In genomic region chr7:127228615-127229303, GRCm38 (mm10) we compare ENCODE assay signal across 8 mouse cellular contexts. TPM values are rescaled to one million over a fixed set of nuclear protein-coding genes. Genes with fewer than 3 reads are reported as not detected.
DNase-seq lines count a peak whose midpoint lies in the region; ATAC-seq lines count a peak whose summit lies in the region.

No protein-coding gene starts in this region.

- DNase-seq in adrenal gland, adult (ENCODE audit: inconsistent age in 2 of 2, low spot score in 1 of 2), result peak; percentile 79 to 91
- no peak for DNase-seq in adrenal gland, adult 8-10 months
- DNase-seq in NIH3T3 (ENCODE audit: low read depth), result peak; percentile 88
- DNase-seq in cerebellum, postnatal 14 days, result peak; percentile 91 to 94
- DNase-seq in gastrocnemius, postnatal 36 days, result peak; percentile 63 to 75
- peak; percentile 75 to 87 for DNase-seq in layer of hippocampus, postnatal 14 days (ENCODE audit: low spot score in 2 of 2)
- DNase-seq in spleen, adult 12 weeks (ENCODE audit: low spot score), result peak; percentile 80

- ATAC-seq in megakaryocyte, adult 5-6 weeks (ENCODE audit: poor library complexity, severe bottlenecking), result peak; percentile 73

- intact Hi-C loops in gastrocnemius, postnatal 36 days (cut with DNase I), result no loop called here

RNA-seq across cellular contexts. Expression of gene Zfp553, which starts 4.1 kb away (rescaled TPM):
- total RNA-seq in adrenal gland, adult 8-10 months (2022), result 10 to 100 TPM; 11.6 to 19.5 (median 15.0) TPM
- 1 to 10 TPM; 3.6 to 4.2 TPM for total RNA-seq in gastrocnemius, postnatal 36 days (2021)
- 10 to 100 TPM; 17.8 to 18.1 TPM for total RNA-seq in layer of hippocampus, postnatal 14 days (2021)
- total RNA-seq in megakaryocyte, adult 5-6 weeks (2015), result 2.9 and 3.1 TPM in 2 replicates
- total RNA-seq in megakaryocyte, adult 5-6 weeks (2017), result 5.9 and 9.7 TPM in 2 replicates

RNA-seq across cellular contexts. Expression of gene Sept1, which starts 4.2 kb away (rescaled TPM):
- total RNA-seq in adrenal gland, adult 8-10 months (2022), result 10 to 100 TPM in 2 of 4 experiments, 1 to 10 TPM in 2; 9.1 to 11.2 (median 10.3) TPM
- 1 to 10 TPM; 1.4 to 2.4 TPM for total RNA-seq in gastrocnemius, postnatal 36 days (2021)
- total RNA-seq in layer of hippocampus, postnatal 14 days (2021), result 1 to 10 TPM; 6.9 to 8.6 TPM
- 36.2 and 36.8 TPM in 2 replicates for total RNA-seq in megakaryocyte, adult 5-6 weeks (2015)
- total RNA-seq in megakaryocyte, adult 5-6 weeks (2017), result 31.2 and 42.7 TPM in 2 replicates

RNA-seq across cellular contexts. Expression of gene Zfp771, which starts 15.3 kb away (rescaled TPM):
- total RNA-seq in adrenal gland, adult 8-10 months (2022), result 10 to 100 TPM; 32.9 to 46.1 (median 39.7) TPM
- 10 to 100 TPM; 16.4 to 16.8 TPM for total RNA-seq in gastrocnemius, postnatal 36 days (2021)
- 10 to 100 TPM; 55.5 to 57.2 TPM for total RNA-seq in layer of hippocampus, postnatal 14 days (2021)
- 0.96 and 1.8 TPM in 2 replicates for total RNA-seq in megakaryocyte, adult 5-6 weeks (2015)
- 0.28 and 0.73 TPM in 2 replicates for total RNA-seq in megakaryocyte, adult 5-6 weeks (2017)

RNA-seq across cellular contexts. Expression of gene Mylpf, which starts 20.1 kb away (rescaled TPM):
- total RNA-seq in adrenal gland, adult 8-10 months (2022), result 1 to 10 TPM; 2.8 to 6.2 (median 3.7) TPM
- total RNA-seq in gastrocnemius, postnatal 36 days (2021), result over 10,000 TPM; 37,212 to 46,634 TPM
- 1 to 10 TPM; 1.0 to 1.5 TPM for total RNA-seq in layer of hippocampus, postnatal 14 days (2021)
- 5.0 and 6.0 TPM in 2 replicates for total RNA-seq in megakaryocyte, adult 5-6 weeks (2015)
- total RNA-seq in megakaryocyte, adult 5-6 weeks (2017), result 2.3 and 3.3 TPM in 2 replicates

RNA-seq across cellular contexts. Expression of gene Tbc1d10b, which starts 20.5 kb away (rescaled TPM):
- total RNA-seq in adrenal gland, adult 8-10 months (2022), result 10 to 100 TPM; 47.9 to 63.7 (median 57.0) TPM
- total RNA-seq in gastrocnemius, postnatal 36 days (2021), result 10 to 100 TPM; 25.4 to 31.3 TPM
- 10 to 100 TPM; 93.6 to 97.3 TPM for total RNA-seq in layer of hippocampus, postnatal 14 days (2021)
- total RNA-seq in megakaryocyte, adult 5-6 weeks (2015), result 27.0 and 27.4 TPM in 2 replicates
- total RNA-seq in megakaryocyte, adult 5-6 weeks (2017), result 59.8 and 74.2 TPM in 2 replicates

Comparison
In these comparisons a context has a peak if more than half of its experiments do, and no peak if none do; other contexts are left out.
1. RNA of gene Zfp771, which starts 15.3 kb away (total RNA-seq): 55.5 to 57.2 TPM in layer of hippocampus, postnatal 14 days, 32.9 to 46.1 TPM in adrenal gland, adult 8-10 months and 16.4 to 16.8 TPM in gastrocnemius, postnatal 36 days; 0.28 to 1.8 TPM in megakaryocyte, adult 5-6 weeks; every median in the first group is over 4 times any median in the second.